Mouse (Mus musculus) hindbrain, embryonic 13.5 days (tissue): ENCODE measurements around the gene Gm8909. TPM values are rescaled to one million over a fixed set of nuclear protein-coding genes. Genes with fewer than 3 reads are reported as not detected.
"Not testable (repeated sequence)": the region's sequence is repeated elsewhere in the genome, so short reads cannot be mapped to it uniquely, and the experiment has no call there.

ENCODE experiments used
- ATAC-seq: fragments of 200-750 bp; cut with Nextera tagmentation; 2 replicates; pipeline ENCODE4 v1.8.0; 2017; ENCODE audit warnings: moderate TSS enrichment; ENCODE audit not compliant: low FRiP score
- H3K27ac ChIP-seq: fragments of 300-500 bp; sonication (generic); 2 replicates; pipeline ENCODE4 v1.5.1; 2015; ENCODE audit warnings: inconsistent platforms, mild to moderate bottlenecking, moderate library complexity
- H3K27me3 ChIP-seq: fragments of 300-500 bp; sonication (generic); 2 replicates; pipeline ENCODE4 v1.6.1; 2015; ENCODE audit warnings: mild to moderate bottlenecking, inconsistent platforms
- H3K36me3 ChIP-seq: fragments of 300-500 bp; sonication (generic); 2 replicates; pipeline ENCODE4 v1.6.1; 2015; ENCODE audit warnings: mild to moderate bottlenecking, inconsistent platforms
- H3K4me1 ChIP-seq: fragments of 300-500 bp; sonication (generic); replicated peaks from 2 replicates; pipeline ENCODE4 v1.6.1; 2015; ENCODE audit warnings: inconsistent platforms
- H3K4me2 ChIP-seq: fragments of 300-500 bp; sonication (generic); 2 replicates; pipeline ENCODE4 v1.6.1; 2015; ENCODE audit warnings: inconsistent platforms, mild to moderate bottlenecking, moderate library complexity
- H3K4me3 ChIP-seq: fragments of 300-500 bp; sonication (generic); 2 replicates; pipeline ENCODE4 v1.5.1; 2015; ENCODE audit warnings: mild to moderate bottlenecking, inconsistent platforms
- H3K9ac ChIP-seq: fragments of 300-500 bp; sonication (generic); 2 replicates; pipeline ENCODE4 v1.6.1; 2015; ENCODE audit warnings: mild to moderate bottlenecking, inconsistent platforms
- H3K9me3 ChIP-seq: fragments of 300-500 bp; sonication (generic); 2 replicates; pipeline ENCODE4 v1.6.1; 2016; ENCODE audit warnings: inconsistent platforms
- WGBS: fragments of 180-500 bp; shearing (Covaris S2); methylation state at CpG from one replicate; pipeline ENCODE4 v1.1.7; 2015; 5-methylcytosine and 5-hydroxymethylcytosine counted together
- polyA plus RNA-seq: library from polyadenylated mRNA; unstranded; fragments of >200 nt; fragmentation: Nextera tagmentation; extraction: Ambion mirVana; gene quantifications from 2 replicates; pipeline ENCODE4 v1.2.1, GENCODE M21; 2015

Gm8909 gene
- polyA plus RNA-seq, 1 experiment from 2014 or later: not detected

DNA sequence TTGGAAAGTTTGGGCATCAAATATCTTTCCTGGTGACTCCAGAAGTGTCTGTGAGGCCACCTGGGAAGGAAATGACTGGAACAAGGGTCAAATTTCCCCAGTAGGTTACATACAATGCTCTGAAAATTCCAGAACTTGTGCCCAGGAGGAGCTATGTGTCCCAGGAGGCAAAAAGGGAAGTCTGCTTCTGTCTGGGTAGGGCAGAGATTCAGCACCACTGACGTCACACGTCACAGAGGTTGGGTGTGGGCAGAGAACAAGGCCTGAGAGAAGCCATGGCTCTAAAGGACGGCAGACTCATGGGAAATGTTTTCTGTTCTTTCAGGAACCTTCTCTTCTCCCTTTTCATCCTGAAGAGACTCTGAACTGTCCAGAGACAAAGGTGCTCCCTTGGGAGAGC is 19.2 kb upstream of the Gm8909 start:
- WGBS: 67% methylated on average over 3 of the region's 3 CpGs

DNA sequence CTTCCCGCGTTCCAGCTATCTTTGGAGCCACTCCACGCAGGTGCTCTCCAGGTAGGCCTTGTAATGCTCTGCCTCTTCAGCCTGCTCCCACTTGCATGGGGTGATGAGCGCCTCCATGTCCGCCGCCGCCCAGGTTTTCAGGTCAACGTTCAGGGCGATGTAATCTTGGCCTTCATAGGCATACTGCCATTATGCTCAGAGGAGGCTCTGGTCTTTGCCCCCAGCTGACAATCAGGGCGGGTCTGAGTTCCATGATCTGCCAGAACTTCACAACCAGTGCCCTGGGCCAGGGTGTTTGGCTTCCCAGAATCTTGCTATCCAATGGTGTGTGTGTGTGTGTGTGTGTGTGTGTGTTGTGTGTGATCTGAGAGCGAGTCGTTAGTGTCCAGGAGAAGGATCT is 13.9 kb upstream of the Gm8909 start:
- peaks cover 64% of the 10 kb centered on the region for H3K27me3 ChIP-seq
- 76% methylated on average over 12 of the region's 12 CpGs for WGBS
- no peak overlapping the region for H3K4me2 ChIP-seq
- ATAC-seq: no peak
- no peak overlapping the region for H3K4me3 ChIP-seq
- 0 out of 2 replicates have a peak, but pooled peaks cover 6% of the 10 kb centered on the region for H3K4me1 ChIP-seq
- no peak overlapping the region for H3K27ac ChIP-seq
- H3K9ac ChIP-seq: no peak overlapping the region
- no peaks in the 10 kb centered on the region for H3K9me3 ChIP-seq
- H3K36me3 ChIP-seq: no peaks in the 10 kb centered on the region

More for the DNA sequence above, 19.2 kb upstream of the Gm8909 start:
- Histone ChIP-seq H3K4me1 (no peaks in the 10 kb centered on the region), H3K36me3 (no peaks in the 10 kb centered on the region), H3K27me3 (peaks cover 64% of the 10 kb centered on the region), H3K4me3 (no peak overlapping the region), H3K9me3 (no peaks in the 10 kb centered on the region), H3K9ac (no peak overlapping the region), H3K27ac (no peak overlapping the region), H3K4me2 (no peak overlapping the region)
- ATAC-seq: no peak

DNA sequence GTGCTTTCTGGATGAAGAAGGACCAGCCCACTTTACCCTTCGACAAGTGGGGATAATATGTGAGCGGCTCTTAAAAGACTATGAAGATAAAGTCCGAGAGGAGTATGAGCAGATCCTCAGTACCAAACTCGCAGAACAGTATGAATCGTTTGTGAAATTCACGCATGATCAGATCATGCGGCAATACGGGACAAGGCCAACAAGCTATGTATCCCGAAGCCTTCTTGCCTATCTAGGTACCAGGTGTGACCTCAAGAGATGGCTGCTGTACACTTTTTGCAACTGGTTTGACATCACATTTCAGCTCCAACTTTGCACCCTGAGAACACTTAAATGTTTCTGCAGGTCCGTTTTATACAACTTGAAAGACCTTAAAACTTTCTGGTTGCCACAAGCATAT is 11.1 kb upstream of the Gm8909 start:
- Histone ChIP-seq H3K4me3 (peak overlapping the region; percentile 35), H3K4me2 (peak overlapping the region; percentile 55), H3K27me3 (peaks cover 51% of the 10 kb centered on the region)
- H3K4me1 ChIP-seq, ATAC-seq, H3K36me3 ChIP-seq, H3K27ac ChIP-seq, H3K9ac ChIP-seq, H3K9me3 ChIP-seq: not testable (repeated sequence)
- 16% methylated on average over 10 of the region's 10 CpGs for WGBS

DNA sequence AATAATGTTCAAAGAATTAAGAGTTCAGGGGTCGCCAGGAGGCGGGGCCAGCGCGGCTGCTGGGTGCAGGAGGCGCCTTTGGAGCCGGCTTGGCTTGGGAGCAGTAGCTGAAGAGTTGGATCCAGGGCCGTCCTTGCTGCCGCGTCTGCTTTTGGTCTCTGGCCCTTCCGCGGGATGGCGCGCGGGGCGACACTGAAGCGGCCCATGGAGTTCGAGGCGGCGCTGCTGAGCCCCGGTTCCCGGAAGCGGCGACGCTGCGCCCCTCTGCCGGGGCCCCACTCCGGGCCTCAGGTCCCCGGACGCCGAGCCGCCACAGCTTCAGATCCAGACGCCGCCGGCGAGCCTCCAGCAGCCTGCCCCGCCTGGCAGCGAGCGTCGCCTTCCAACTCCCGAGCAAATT is 10.6 kb upstream of the Gm8909 start:
- H3K27ac ChIP-seq, ATAC-seq, H3K9me3 ChIP-seq, H3K36me3 ChIP-seq, H3K4me1 ChIP-seq: not testable (repeated sequence)
- H3K27me3 ChIP-seq: peaks cover 50% of the 10 kb centered on the region
- H3K4me3 ChIP-seq: peak overlapping the region; percentile 35
- H3K4me2 ChIP-seq: peak overlapping the region; percentile 55
- WGBS: under 1% methylated on average over 40 of the region's 40 CpGs
- H3K9ac ChIP-seq: 0 out of 2 replicates have a peak overlapping the region, but pooled peaks have one; percentile 39

DNA sequence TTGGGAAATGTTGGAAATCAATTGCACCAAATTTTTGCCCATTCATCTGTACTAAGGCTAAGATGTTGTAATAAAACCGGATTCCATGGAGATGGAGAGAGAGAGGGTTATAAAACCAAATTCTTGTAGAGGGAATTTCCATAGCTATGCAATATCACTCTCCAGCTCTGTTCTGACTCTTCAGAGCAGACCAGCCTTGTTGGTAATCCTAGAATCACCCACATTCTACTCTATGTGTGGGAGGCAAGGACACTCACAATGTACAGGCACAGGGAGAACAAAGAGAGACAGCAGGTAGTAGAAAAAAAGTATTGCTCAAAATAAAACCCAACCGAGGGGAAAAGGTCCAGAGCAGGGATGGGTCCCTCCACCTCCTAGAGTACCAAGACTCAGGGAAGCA is 7.8 kb upstream of the Gm8909 start:
- not testable (repeated sequence) for ATAC-seq, H3K27ac ChIP-seq, H3K9ac ChIP-seq, H3K4me3 ChIP-seq, H3K9me3 ChIP-seq, H3K4me2 ChIP-seq, H3K4me1 ChIP-seq, H3K36me3 ChIP-seq
- H3K27me3 ChIP-seq: peaks cover 32% of the 10 kb centered on the region
- WGBS: no CpG with 5 or more reads among the region's 2 CpGs

DNA sequence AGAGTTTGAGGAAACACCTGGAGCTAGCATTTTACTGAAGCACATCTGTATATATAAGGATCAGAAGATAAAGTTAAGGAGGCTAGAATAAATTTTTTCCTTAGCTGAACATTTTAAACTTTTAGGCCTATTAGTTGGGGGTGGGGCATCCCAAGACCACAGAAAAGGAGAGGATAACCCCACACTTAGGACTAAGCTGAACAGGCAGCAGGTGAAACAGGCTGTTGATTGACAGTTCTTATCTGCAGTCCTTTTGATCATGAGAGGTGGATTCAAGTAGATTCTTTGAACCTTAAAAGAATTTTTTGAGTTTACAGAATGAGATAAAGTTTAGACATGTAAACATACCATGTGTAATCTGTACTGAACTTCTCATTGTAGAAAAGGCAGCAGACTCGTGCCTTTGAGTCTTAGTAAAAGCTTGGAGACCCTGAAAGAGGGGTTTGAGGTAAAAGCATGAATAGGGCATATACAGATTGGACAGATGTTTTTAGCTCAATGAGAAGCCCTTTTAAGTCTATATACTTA is 2.0 kb upstream of the Gm8909 start:
- Histone ChIP-seq H3K4me2 (no peak overlapping the region), H3K36me3 (no peaks in the 10 kb centered on the region), H3K4me3 (no peak overlapping the region), H3K9ac (no peak overlapping the region), H3K27ac (no peak overlapping the region), H3K27me3 (peaks cover 59% of the 10 kb centered on the region), H3K9me3 (no peaks in the 10 kb centered on the region), H3K4me1 (0 out of 2 replicates have a peak, but pooled peaks cover 10% of the 10 kb centered on the region)
- no peak for ATAC-seq
- 51% methylated on average over 1 of the region's 1 CpGs for WGBS

DNA sequence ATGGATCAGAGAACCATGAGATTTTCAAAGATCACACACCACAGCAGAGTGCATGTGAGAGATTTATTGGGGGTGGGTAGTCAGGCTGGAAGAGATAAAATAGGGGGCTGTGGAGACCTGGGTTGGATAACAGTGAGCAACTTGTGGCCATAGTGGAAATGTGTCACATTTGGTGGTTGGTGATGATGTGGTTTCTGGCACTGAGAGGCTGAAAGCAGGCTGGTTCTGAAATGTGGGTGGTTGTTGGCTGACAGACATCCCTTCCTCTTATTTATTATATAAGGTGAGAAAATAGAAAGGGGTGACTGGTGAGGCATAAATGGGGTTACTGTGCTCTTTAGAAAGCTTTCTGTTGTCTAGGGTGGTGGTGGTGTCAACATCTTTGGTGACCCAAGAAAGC is 1.4 kb upstream of the Gm8909 start:
- Histone ChIP-seq H3K4me3 (no peak overlapping the region), H3K27me3 (peaks cover 65% of the 10 kb centered on the region), H3K4me2 (no peak overlapping the region), H3K9ac (no peak overlapping the region), H3K36me3 (no peaks in the 10 kb centered on the region), H3K4me1 (0 out of 2 replicates have a peak, but pooled peaks cover 10% of the 10 kb centered on the region), H3K27ac (no peak overlapping the region), H3K9me3 (no peaks in the 10 kb centered on the region)
- ATAC-seq: no peak

DNA sequence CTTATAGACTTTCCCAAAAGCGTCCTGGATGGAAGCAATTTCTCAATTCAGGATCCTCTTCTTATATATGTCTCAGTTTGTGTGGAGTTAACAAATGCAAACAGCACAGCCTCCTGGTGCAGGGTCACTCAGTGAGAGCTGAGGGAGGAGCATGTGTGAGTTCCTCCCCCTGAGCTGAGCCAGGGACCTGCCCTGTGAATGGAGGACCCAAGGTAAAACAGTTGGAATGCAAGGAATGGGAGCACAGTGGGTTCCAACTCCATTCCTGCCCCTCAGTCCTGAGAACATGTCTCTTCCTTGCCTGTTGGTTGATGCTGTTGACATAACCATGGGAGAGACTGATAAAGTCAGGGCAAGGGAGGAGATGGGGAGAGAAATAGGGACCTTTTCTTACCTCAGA is 757 bp upstream of the Gm8909 start:
- WGBS: 55% methylated on average over 1 of the region's 1 CpGs
- H3K4me1 ChIP-seq, H3K9ac ChIP-seq, H3K4me3 ChIP-seq, H3K27ac ChIP-seq, H3K9me3 ChIP-seq, H3K36me3 ChIP-seq, ATAC-seq, H3K4me2 ChIP-seq: not testable (repeated sequence)
- H3K27me3 ChIP-seq: peaks cover 70% of the 10 kb centered on the region

DNA sequence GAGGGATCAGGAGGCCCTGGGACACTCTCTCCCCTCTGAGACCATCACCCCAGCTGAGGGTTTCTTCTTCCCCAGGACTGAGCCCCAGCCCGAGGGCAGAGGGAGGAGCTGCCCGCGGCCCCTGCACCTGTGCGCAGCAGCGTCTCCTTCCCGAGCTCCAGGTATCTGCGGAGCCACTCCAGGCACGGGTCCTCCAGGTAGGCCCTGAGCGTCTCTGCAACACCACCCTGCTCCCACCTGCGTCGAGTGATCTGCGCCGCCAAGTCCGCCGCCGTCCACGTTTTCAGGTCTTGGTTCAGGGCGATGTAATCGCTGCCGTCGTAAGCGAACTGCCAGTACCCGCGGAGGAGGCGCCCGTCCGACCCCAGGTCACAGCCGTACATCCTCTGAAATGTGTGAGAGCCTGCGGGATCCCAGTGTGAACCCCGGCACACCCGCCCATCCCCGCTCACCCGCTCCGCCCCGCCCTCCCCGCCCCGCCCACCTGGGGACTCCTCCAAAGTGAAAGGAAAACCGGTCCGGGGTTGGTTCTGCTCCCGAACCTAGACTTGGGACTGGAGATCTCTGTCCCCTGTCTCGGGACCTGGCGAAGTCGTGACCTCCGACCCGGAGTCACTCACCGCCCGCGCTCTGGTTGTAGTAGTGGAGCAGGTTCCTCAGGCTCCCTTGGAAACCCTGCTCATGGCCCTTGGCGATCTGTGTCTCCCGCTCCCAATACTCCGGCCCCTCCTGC is 865 bp downstream of the Gm8909 start:
- H3K9me3 ChIP-seq: no peaks in the 10 kb centered on the region
- ATAC-seq: no peak

DNA sequence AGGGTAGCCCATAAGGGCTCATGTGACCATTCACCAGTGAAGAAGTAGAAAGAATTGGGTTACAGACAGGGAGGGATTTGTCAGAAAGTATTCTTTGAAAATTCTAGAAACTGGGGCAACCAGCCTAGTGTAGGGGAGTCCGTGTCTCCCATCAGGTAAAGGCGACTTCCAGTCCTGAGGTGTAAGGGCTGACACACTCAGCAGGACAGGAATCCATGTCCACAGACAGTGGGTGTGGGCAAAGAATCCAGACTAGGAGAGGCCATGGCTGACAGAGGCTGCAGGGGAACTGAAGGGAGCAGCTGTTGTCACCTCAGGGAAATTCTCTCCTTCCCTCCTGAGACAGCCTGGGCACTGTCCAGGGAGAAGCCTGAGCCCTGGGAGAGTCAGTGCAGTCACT is 1.4 kb downstream of the Gm8909 start:
- not testable (repeated sequence) for H3K27ac ChIP-seq, H3K4me2 ChIP-seq, ATAC-seq, H3K36me3 ChIP-seq, H3K9me3 ChIP-seq, H3K4me3 ChIP-seq, H3K4me1 ChIP-seq, H3K9ac ChIP-seq
- 27% methylated on average over 2 of the region's 2 CpGs for WGBS
- H3K27me3 ChIP-seq: peaks cover 89% of the 10 kb centered on the region

More for the DNA sequence above, 865 bp downstream of the Gm8909 start:
- Histone ChIP-seq H3K9ac (no peak overlapping the region), H3K36me3 (no peaks in the 10 kb centered on the region), H3K4me3 (peak overlapping the region; percentile 26), H3K27ac (no peak overlapping the region), H3K4me2 (peak overlapping the region; percentile 41), H3K27me3 (peaks cover 83% of the 10 kb centered on the region), H3K4me1 (0 out of 2 replicates have a peak, but pooled peaks cover 10% of the 10 kb centered on the region)
- WGBS: 1% methylated on average over 51 of the region's 51 CpGs

DNA sequence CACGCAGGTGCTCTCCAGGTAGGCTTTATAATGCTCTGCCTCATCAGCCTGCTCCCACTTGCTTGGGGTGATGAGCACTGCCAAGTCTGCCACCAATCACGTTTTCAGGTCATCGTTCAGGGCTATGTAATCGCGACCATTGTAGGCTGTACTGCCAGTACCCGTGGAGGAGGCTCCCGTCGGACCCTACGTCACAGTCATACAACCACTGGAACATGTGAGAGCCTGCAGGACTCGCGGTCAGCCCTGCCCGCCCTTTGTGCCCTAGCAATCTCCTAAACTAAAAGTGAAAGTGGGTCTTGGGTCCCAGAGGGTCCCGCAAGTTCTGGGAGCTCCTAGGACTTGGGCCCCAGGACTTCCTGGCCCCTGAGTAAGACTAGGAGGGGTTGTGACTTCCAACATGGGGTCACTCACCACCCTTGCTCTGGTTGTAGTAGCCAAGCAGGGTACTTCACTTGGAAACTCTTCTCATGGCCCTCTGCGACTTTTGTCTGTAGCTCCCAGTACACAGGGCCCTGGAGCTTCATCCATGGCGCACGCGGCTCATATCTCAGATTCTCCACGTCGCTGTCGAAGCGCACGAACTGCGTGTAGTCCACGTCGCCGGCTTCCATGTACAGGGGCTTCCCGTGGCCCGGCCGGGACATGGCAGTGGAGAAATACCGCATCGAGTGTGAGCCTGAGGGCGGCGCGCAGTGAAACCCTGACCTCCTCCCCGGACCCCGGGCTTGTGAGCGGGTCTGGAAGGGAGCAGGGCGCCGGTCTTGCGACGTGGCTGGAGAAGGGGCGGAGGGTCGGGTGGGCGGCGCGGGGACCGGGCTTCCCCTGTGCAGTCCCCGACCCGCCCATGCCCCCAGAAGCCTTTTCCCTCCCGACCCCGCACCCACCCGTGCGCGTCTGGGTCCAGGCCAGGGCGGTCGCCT is 6.9 kb downstream of the Gm8909 start:
- Histone ChIP-seq H3K9me3 (no peaks in the 10 kb centered on the region), H3K4me3 (peak overlapping the region; percentile 7; the same call in 1 of the 2 replicates), H3K4me1 (peaks cover 5% of the 10 kb centered on the region), H3K4me2 (peak overlapping the region; percentile 15; the same call in 1 of the 2 replicates), H3K9ac (no peak overlapping the region), H3K36me3 (no peaks in the 10 kb centered on the region), H3K27me3 (peaks cover 94% of the 10 kb centered on the region), H3K27ac (no peak overlapping the region)
- WGBS: 2% methylated on average over 53 of the region's 56 CpGs
- no peak for ATAC-seq

DNA sequence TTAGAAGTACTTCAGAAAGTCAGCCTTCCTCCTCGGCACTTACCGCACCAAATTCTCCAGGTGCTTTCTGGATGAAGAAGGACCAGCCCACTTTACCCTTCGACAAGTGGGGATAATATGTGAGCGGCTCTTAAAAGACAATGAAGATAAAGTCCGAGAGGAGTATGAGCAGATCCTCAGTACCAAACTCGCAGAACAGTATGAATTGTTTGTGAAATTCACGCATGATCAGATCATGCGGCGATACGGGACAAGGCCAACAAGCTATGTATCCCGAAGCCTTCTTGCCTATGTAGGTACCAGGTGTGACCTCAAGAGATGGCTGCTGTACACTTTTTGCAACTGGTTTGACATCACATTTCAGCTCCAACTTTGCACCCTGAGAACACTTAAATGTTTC is 10.1 kb downstream of the Gm8909 start:
- not testable (repeated sequence) for H3K9ac ChIP-seq, ATAC-seq, H3K4me1 ChIP-seq, H3K27ac ChIP-seq, H3K36me3 ChIP-seq, H3K9me3 ChIP-seq
- WGBS: 10% methylated on average over 11 of the region's 11 CpGs
- Histone ChIP-seq H3K4me3 (peak overlapping the region; percentile 26; the same call in 1 of the 2 replicates), H3K4me2 (peak overlapping the region; percentile 49), H3K27me3 (peaks cover 94% of the 10 kb centered on the region)
